Mouse (Mus musculus) thymus, adult 2 months (tissue): ENCODE data around the gene Meis2. TPM values are rescaled to one million over a fixed set of nuclear protein-coding genes. Genes with fewer than 3 reads are reported as not detected.

Source experiments
- DNase-seq: peaks from one replicate; pipeline ENCODE4 v3.0.0; 2021
- H3K27ac ChIP-seq: fragments of 200-500 bp; 2 replicates; pipeline ENCODE4 v1.5.1; 2012; ENCODE audit warnings: low read length, control low read depth; ENCODE audit not compliant: control insufficient read depth, insufficient read depth
- H3K27me3 ChIP-seq: fragments of 200-500 bp; 2 replicates; pipeline ENCODE4 v1.6.1; 2012; ENCODE audit warnings: mild to moderate bottlenecking, low read length, moderate library complexity, mixed read lengths; ENCODE audit not compliant: control insufficient read depth, insufficient read depth
- H3K36me3 ChIP-seq: fragments of 200-500 bp; 2 replicates; pipeline ENCODE4 v1.6.1; 2012; ENCODE audit warnings: mild to moderate bottlenecking, low read length, moderate library complexity; ENCODE audit not compliant: control insufficient read depth, insufficient read depth
- H3K4me1 ChIP-seq: fragments of 200-500 bp; replicated peaks from 2 replicates; pipeline ENCODE4 v1.6.1; 2012; ENCODE audit warnings: low read length; ENCODE audit not compliant: control insufficient read depth, insufficient read depth
- H3K4me3 ChIP-seq: fragments of 200-500 bp; 2 replicates; pipeline ENCODE4 v1.5.1; 2012; ENCODE audit warnings: mild to moderate bottlenecking, low read length, control low read depth, moderate library complexity; ENCODE audit not compliant: control insufficient read depth, insufficient read depth
- CTCF ChIP-seq: fragments of 200-500 bp; IDR thresholded peaks from 2 replicates; pipeline ENCODE4 v1.5.1; 2012; ENCODE audit warnings: mild to moderate bottlenecking, control low read depth, low read length, moderate library complexity, borderline replicate concordance; ENCODE audit not compliant: control insufficient read depth, poor library complexity, insufficient read depth; ENCODE audit errors: extremely low read depth
- POLR2A ChIP-seq: fragments of 200-500 bp; IDR thresholded peaks from 2 replicates; pipeline ENCODE4 v1.6.1; 2012; ENCODE audit warnings: mild to moderate bottlenecking, low read length, control low read depth, moderate library complexity; ENCODE audit not compliant: control insufficient read depth, poor library complexity, insufficient read depth; ENCODE audit errors: extremely low read depth
- WGBS: fragments of 180-500 bp; shearing (Covaris S2); methylation state at CpG from one replicate; pipeline ENCODE4 v1.1.7; 2018; 5-methylcytosine and 5-hydroxymethylcytosine counted together
- polyA plus RNA-seq: library from polyadenylated mRNA; depleted of rRNA; stranded (reverse); fragments of >200 nt; gene quantifications from 2 replicates; pipeline ENCODE4 v1.2.3, GENCODE M21; 2012

The Meis2 gene
- polyA plus RNA-seq, 1 experiment, result 10.5 TPM

- no peak overlapping the region for H3K4me3 ChIP-seq
- no peaks in the 10 kb centered on the region for H3K4me1 ChIP-seq
- TF ChIP-seq POLR2A, result no peak
- no peaks in the 10 kb centered on the region for H3K36me3 ChIP-seq
- no peak overlapping the region for H3K27ac ChIP-seq
- WGBS, result 50% methylated on average over 8 of the region's 8 CpGs
- H3K27me3 ChIP-seq, result peaks cover 7% of the 10 kb centered on the region; the same call in 1 of the 2 replicates
- no peak for DNase-seq
Measured at GRCm38 (mm10) chr2:116069451-116070225, 4.0 kb upstream of the Meis2 start.

GRCm38 (mm10) chr2:116068901-116069300 is 3.3 kb upstream of the Meis2 start:
- no peak for TF ChIP-seq CTCF
- TF ChIP-seq POLR2A, result no peak
- no peaks in the 10 kb centered on the region for H3K4me1 ChIP-seq
- no peak for DNase-seq
- 56% methylated on average over 7 of the region's 7 CpGs for WGBS
- H3K27ac ChIP-seq, result no peak overlapping the region
- H3K4me3 ChIP-seq, result no peak overlapping the region
- H3K36me3 ChIP-seq, result no peaks in the 10 kb centered on the region
- peaks cover 9% of the 10 kb centered on the region; the same call in 1 of the 2 replicates for H3K27me3 ChIP-seq

- H3K4me3 ChIP-seq, result no peak overlapping the region
- H3K27ac ChIP-seq, result no peak overlapping the region
Measured at GRCm38 (mm10) chr2:116068461-116068860, 2.8 kb upstream of the Meis2 start.

GRCm38 (mm10) chr2:116067711-116068110 is 2.1 kb upstream of the Meis2 start:
- no peak for TF ChIP-seq POLR2A
- no peak for TF ChIP-seq CTCF
- no peaks in the 10 kb centered on the region for H3K4me1 ChIP-seq
- H3K4me3 ChIP-seq, result no peak overlapping the region
- no peak overlapping the region for H3K27ac ChIP-seq
- H3K36me3 ChIP-seq, result no peaks in the 10 kb centered on the region
- peaks cover 18% of the 10 kb centered on the region; the same call in 1 of the 2 replicates for H3K27me3 ChIP-seq
- 17% methylated on average over 15 of the region's 15 CpGs for WGBS
- DNase-seq, result no peak

More at GRCm38 (mm10) chr2:116068461-116068860, 2.8 kb upstream of the Meis2 start:
- no peak for DNase-seq
- no peak for TF ChIP-seq POLR2A
- no peak for TF ChIP-seq CTCF
- no peaks in the 10 kb centered on the region for H3K36me3 ChIP-seq
- H3K4me1 ChIP-seq, result no peaks in the 10 kb centered on the region
- peaks cover 11% of the 10 kb centered on the region; the same call in 1 of the 2 replicates for H3K27me3 ChIP-seq
- WGBS, result 18% methylated on average over 11 of the region's 11 CpGs

GRCm38 (mm10) chr2:116067065-116067497 is 1.4 kb upstream of the Meis2 start:
- under 1% methylated on average over 27 of the region's 27 CpGs for WGBS
- DNase-seq, result no peak

GRCm38 (mm10) chr2:116066057-116066941 is 660 bp upstream of the Meis2 start:
- 2% methylated on average over 36 of the region's 36 CpGs for WGBS
- Histone ChIP-seq H3K27me3 (peaks cover 20% of the 10 kb centered on the region; the same call in 1 of the 2 replicates), H3K4me1 (no peaks in the 10 kb centered on the region), H3K36me3 (no peaks in the 10 kb centered on the region), H3K4me3 (peak overlapping the region; percentile 19; the same call in 1 of the 2 replicates), H3K27ac (peak overlapping the region; percentile 23; the same call in 1 of the 2 replicates)
- no peak for TF ChIP-seq POLR2A
- DNase-seq, result no peak

More at GRCm38 (mm10) chr2:116067065-116067497, 1.4 kb upstream of the Meis2 start:
- H3K27me3 ChIP-seq, result peaks cover 19% of the 10 kb centered on the region; the same call in 1 of the 2 replicates
- H3K27ac ChIP-seq, result no peak overlapping the region
- no peaks in the 10 kb centered on the region for H3K4me1 ChIP-seq
- TF ChIP-seq CTCF (no peak), POLR2A (no peak)
- 0 out of 2 replicates have a peak overlapping the region, but pooled peaks have one; percentile 17 for H3K4me3 ChIP-seq
- H3K36me3 ChIP-seq, result no peaks in the 10 kb centered on the region
